Mouse (Mus musculus): ENCODE results near the gene Spaca4. TPM values are rescaled to one million over a fixed set of nuclear protein-coding genes. Genes with fewer than 3 reads are reported as not detected.
A peak's percentile ranks its signal among the peaks of the same experiment; 100 is the strongest.

Gene Spaca4
- polyA plus RNA-seq, 1 experiment, result not detected

GRCm38 (mm10) chr7:45685811-45686210 is 39.8 kb downstream of the Spaca4 start:
- no peak for DNase-seq
- 92% methylated on average over 10 of the region's 10 CpGs for WGBS
- no peaks in the 10 kb centered on the region for H3K36me3 ChIP-seq (ENCODE audit: control insufficient read depth, insufficient read depth, low read length)
- H3K27ac ChIP-seq (ENCODE audit: control insufficient read depth, insufficient read depth, low read length), result no peak overlapping the region
- no peak for TF ChIP-seq CTCF (IDR thresholded peaks at IDR 0.05; ENCODE audit: borderline replicate concordance, control insufficient read depth, extremely low read depth, insufficient read depth, low read length, poor library complexity)
- TF ChIP-seq POLR2A (IDR thresholded peaks at IDR 0.05; ENCODE audit: control insufficient read depth, extremely low read depth, insufficient read depth, low read length, poor library complexity), result no peak
- H3K4me1 ChIP-seq (replicated peaks; ENCODE audit: control insufficient read depth, insufficient read depth, low read length), result peaks cover 30% of the 10 kb centered on the region
- no peak overlapping the region for H3K4me3 ChIP-seq (ENCODE audit: control insufficient read depth, insufficient read depth, low read length)
- H3K27me3 ChIP-seq (ENCODE audit: control insufficient read depth, insufficient read depth, low read length), result no peaks in the 10 kb centered on the region

GRCm38 (mm10) chr7:45683396-45684050 is 42.1 kb downstream of the Spaca4 start, which contains the start of gene Ntn5:
Gene Ntn5, plus strand, starts transcription at chr7:45684022.
- H3K36me3 ChIP-seq (ENCODE audit: control insufficient read depth, insufficient read depth, low read length), result no peaks in the 10 kb centered on the region
- DNase-seq, result peak; percentile 24
- TF ChIP-seq CTCF (IDR thresholded peaks at IDR 0.05; ENCODE audit: borderline replicate concordance, control insufficient read depth, extremely low read depth, insufficient read depth, low read length, poor library complexity), result no peak
- TF ChIP-seq POLR2A (IDR thresholded peaks at IDR 0.05; ENCODE audit: control insufficient read depth, extremely low read depth, insufficient read depth, low read length, poor library complexity), result no peak

GRCm38 (mm10) chr7:45682144-45683126 is 43.2 kb downstream of the Spaca4 start:
- peak; percentile 81 for DNase-seq
- TF ChIP-seq CTCF (IDR thresholded peaks at IDR 0.05; ENCODE audit: borderline replicate concordance, control insufficient read depth, extremely low read depth, insufficient read depth, low read length, poor library complexity) (peak; percentile 92), POLR2A (IDR thresholded peaks at IDR 0.05; ENCODE audit: control insufficient read depth, extremely low read depth, insufficient read depth, low read length, poor library complexity) (0 out of 2 replicates have a peak, but pooled peaks have one; percentile 13)
- H3K4me3 ChIP-seq (ENCODE audit: control insufficient read depth, insufficient read depth, low read length), result no peak overlapping the region
- peaks cover 32% of the 10 kb centered on the region for H3K4me1 ChIP-seq (replicated peaks; ENCODE audit: control insufficient read depth, insufficient read depth, low read length)
- no peaks in the 10 kb centered on the region for H3K27me3 ChIP-seq (ENCODE audit: control insufficient read depth, insufficient read depth, low read length)
- WGBS, result 49% methylated on average over 14 of the region's 14 CpGs
- no peak overlapping the region for H3K27ac ChIP-seq (ENCODE audit: control insufficient read depth, insufficient read depth, low read length)
- H3K36me3 ChIP-seq (ENCODE audit: control insufficient read depth, insufficient read depth, low read length), result no peaks in the 10 kb centered on the region

More at GRCm38 (mm10) chr7:45683396-45684050, 42.1 kb downstream of the Spaca4 start, which contains the start of gene Ntn5:
- Histone ChIP-seq H3K4me1 (replicated peaks; ENCODE audit: control insufficient read depth, insufficient read depth, low read length) (peaks cover 32% of the 10 kb centered on the region), H3K27me3 (ENCODE audit: control insufficient read depth, insufficient read depth, low read length) (no peaks in the 10 kb centered on the region), H3K4me3 (ENCODE audit: control insufficient read depth, insufficient read depth, low read length) (no peak within 1 kb of the TSS), H3K27ac (ENCODE audit: control insufficient read depth, insufficient read depth, low read length) (no peak within 1 kb of the TSS)
- WGBS, result 76% methylated on average over 7 of the region's 7 CpGs

- Histone ChIP-seq H3K36me3 (ENCODE audit: control insufficient read depth, insufficient read depth, low read length) (no peaks in the 10 kb centered on the region), H3K27ac (ENCODE audit: control insufficient read depth, insufficient read depth, low read length) (peak overlapping the region; percentile 44; the same call in 1 of the 2 replicates), H3K27me3 (ENCODE audit: control insufficient read depth, insufficient read depth, low read length) (no peaks in the 10 kb centered on the region), H3K4me1 (replicated peaks; ENCODE audit: control insufficient read depth, insufficient read depth, low read length) (peaks cover 32% of the 10 kb centered on the region), H3K4me3 (ENCODE audit: control insufficient read depth, insufficient read depth, low read length) (no peak overlapping the region)
- TF ChIP-seq CTCF (IDR thresholded peaks at IDR 0.05; ENCODE audit: borderline replicate concordance, control insufficient read depth, extremely low read depth, insufficient read depth, low read length, poor library complexity) (no peak), POLR2A (IDR thresholded peaks at IDR 0.05; ENCODE audit: control insufficient read depth, extremely low read depth, insufficient read depth, low read length, poor library complexity) (no peak)
- no peak for DNase-seq
- WGBS, result 39% methylated on average over 8 of the region's 8 CpGs
These were observed 44.4 kb downstream of the Spaca4 start for GRCm38 (mm10) chr7:45681046-45681736.

- Histone ChIP-seq H3K36me3 (ENCODE audit: control insufficient read depth, insufficient read depth, low read length) (no peaks in the 10 kb centered on the region), H3K4me3 (ENCODE audit: control insufficient read depth, insufficient read depth, low read length) (no peak overlapping the region), H3K27ac (ENCODE audit: control insufficient read depth, insufficient read depth, low read length) (no peak overlapping the region), H3K27me3 (ENCODE audit: control insufficient read depth, insufficient read depth, low read length) (no peaks in the 10 kb centered on the region), H3K4me1 (replicated peaks; ENCODE audit: control insufficient read depth, insufficient read depth, low read length) (peaks cover 32% of the 10 kb centered on the region)
- 93% methylated on average over 14 of the region's 14 CpGs for WGBS
- no peak for DNase-seq
- TF ChIP-seq POLR2A (IDR thresholded peaks at IDR 0.05; ENCODE audit: control insufficient read depth, extremely low read depth, insufficient read depth, low read length, poor library complexity) (no peak), CTCF (IDR thresholded peaks at IDR 0.05; ENCODE audit: borderline replicate concordance, control insufficient read depth, extremely low read depth, insufficient read depth, low read length, poor library complexity) (no peak)
These were observed 45.5 kb downstream of the Spaca4 start for GRCm38 (mm10) chr7:45679966-45680621.

Data from thymus, adult 2 months (tissue).